Mouse (Mus musculus) intestine, postnatal 0 days (tissue): Measurements from ENCODE around the gene Gtf2e1. TPM values are rescaled to one million over a fixed set of nuclear protein-coding genes. Genes with fewer than 3 reads are reported as not detected.

Experiments used
- ATAC-seq: fragments of 200-750 bp; cut with Nextera tagmentation; 2 replicates; pipeline ENCODE4 v1.8.0; 2017; ENCODE audit warnings: mild to moderate bottlenecking, moderate TSS enrichment, moderate library complexity
- H3K27ac ChIP-seq: fragments of 300-500 bp; sonication (generic); 2 replicates; pipeline ENCODE4 v1.5.1; 2014; ENCODE audit warnings: mild to moderate bottlenecking, low read depth, low read length, moderate library complexity
- H3K27me3 ChIP-seq: fragments of 300-500 bp; sonication (generic); replicated peaks from 2 replicates; pipeline ENCODE4 v1.6.1; 2014; ENCODE audit warnings: low read length, mixed read lengths; ENCODE audit not compliant: control insufficient read depth, insufficient read depth
- H3K36me3 ChIP-seq: fragments of 300-500 bp; sonication (generic); 2 replicates; pipeline ENCODE4 v1.6.1; 2014; ENCODE audit warnings: mild to moderate bottlenecking, moderate library complexity; ENCODE audit not compliant: control insufficient read depth, insufficient read depth
- H3K4me1 ChIP-seq: fragments of 300-500 bp; sonication (generic); replicated peaks from 2 replicates; pipeline ENCODE4 v1.6.1; 2014; ENCODE audit warnings: antibody characterized with exemption, low read length, mixed read lengths; ENCODE audit not compliant: control insufficient read depth, insufficient read depth
- H3K4me2 ChIP-seq: fragments of 300-500 bp; sonication (generic); replicated peaks from 2 replicates; pipeline ENCODE4 v1.6.1; 2014; ENCODE audit warnings: low read depth, mild to moderate bottlenecking, moderate library complexity
- H3K4me3 ChIP-seq: fragments of 300-500 bp; sonication (generic); 2 replicates; pipeline ENCODE4 v1.5.1; 2014; ENCODE audit warnings: low read depth, low read length
- H3K9ac ChIP-seq: fragments of 300-500 bp; sonication (generic); 2 replicates; pipeline ENCODE4 v1.6.1; 2014; ENCODE audit warnings: mild to moderate bottlenecking, low read depth, low read length
- H3K9me3 ChIP-seq: fragments of 300-500 bp; sonication (generic); 2 replicates; pipeline ENCODE4 v1.6.1; 2016; ENCODE audit warnings: mixed run types; ENCODE audit not compliant: control insufficient read depth
- CTCF ChIP-seq: sonication (generic); IDR thresholded peaks from 2 replicates; pipeline ENCODE4 v1.5.1; 2016; ENCODE audit warnings: low read depth, mild to moderate bottlenecking, control low read depth, antibody characterized with exemption, moderate library complexity
- WGBS: fragments of 180-500 bp; shearing (Covaris S2); extraction: QIAGEN DNeasy Blood & Tissue Kit; methylation state at CpG from one replicate; pipeline ENCODE4 v1.1.7; 2014; 5-methylcytosine and 5-hydroxymethylcytosine counted together
- polyA plus RNA-seq: library from polyadenylated mRNA; unstranded; fragments of >200 nt; fragmentation: Nextera tagmentation; extraction: Ambion mirVana; gene quantifications from 2 replicates; pipeline ENCODE4 v1.2.1, GENCODE M21; 2015

The Gtf2e1 gene
- polyA plus RNA-seq, 1 experiment from 2014 or later, result 9.7 TPM

- Histone ChIP-seq H3K9ac (no peak overlapping the region), H3K9me3 (no peaks in the 10 kb centered on the region), H3K36me3 (peaks cover 38% of the 10 kb centered on the region), H3K27ac (no peak overlapping the region), H3K4me2 (no peak overlapping the region), H3K4me1 (no peaks in the 10 kb centered on the region), H3K4me3 (no peak overlapping the region), H3K27me3 (no peaks in the 10 kb centered on the region)
- TF ChIP-seq CTCF, result no peak
- WGBS, result 97% methylated on average over 2 of the region's 2 CpGs
- no peak for ATAC-seq
Measured at GRCm38 (mm10) chr16:37520190-37521040, 19.2 kb downstream of the Gtf2e1 start.

DNA sequence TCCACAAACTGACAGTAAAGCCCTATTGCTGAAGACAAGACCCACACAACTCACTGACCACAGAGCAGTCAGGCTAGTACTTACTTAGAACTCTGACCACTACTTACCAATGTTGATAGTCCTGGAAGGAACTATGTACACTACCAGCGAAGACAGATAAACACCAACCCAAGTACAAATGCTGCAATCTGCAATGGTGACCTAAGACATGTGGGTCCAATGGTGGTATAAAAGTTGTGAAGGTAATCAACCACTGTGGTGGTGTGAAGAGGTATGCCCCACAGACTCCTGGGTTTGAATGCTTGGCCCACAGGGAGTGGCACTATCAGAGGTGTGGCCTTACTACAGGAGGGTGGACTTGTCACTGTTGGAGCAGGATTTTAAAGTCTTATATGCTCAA lies 19.9 kb downstream of the Gtf2e1 start:
- no peaks in the 10 kb centered on the region for H3K27me3 ChIP-seq
- H3K36me3 ChIP-seq, result peaks cover 38% of the 10 kb centered on the region
- no peaks in the 10 kb centered on the region for H3K9me3 ChIP-seq
- no peak for TF ChIP-seq CTCF
- H3K4me2 ChIP-seq, result no peak overlapping the region
- ATAC-seq, result no peak
- 78% methylated on average over 1 of the region's 1 CpGs for WGBS
- H3K9ac ChIP-seq, result no peak overlapping the region
- no peaks in the 10 kb centered on the region for H3K4me1 ChIP-seq
- no peak overlapping the region for H3K4me3 ChIP-seq
- peak overlapping the region; percentile 7; the same call in 1 of the 2 replicates for H3K27ac ChIP-seq

DNA sequence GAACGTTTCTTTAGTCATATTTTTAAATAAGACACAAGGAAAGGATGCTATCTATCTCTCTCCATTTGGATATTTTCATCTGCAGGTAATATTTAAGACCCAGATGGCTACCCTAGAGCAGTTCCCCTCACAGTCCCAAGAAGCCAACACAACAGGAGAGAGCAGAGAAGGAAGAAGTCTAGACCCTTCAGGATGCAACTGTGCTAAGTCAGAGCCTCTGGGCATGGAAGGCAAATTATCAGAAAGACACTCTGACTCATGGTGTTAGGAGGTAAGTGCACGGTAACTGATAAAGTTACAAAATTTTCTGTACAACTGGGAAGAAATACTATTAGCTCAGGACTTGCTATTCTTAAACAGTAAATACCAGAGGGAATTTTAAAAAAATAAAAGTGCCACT lies 20.9 kb downstream of the Gtf2e1 start:
- WGBS, result 78% methylated on average over 2 of the region's 2 CpGs
- Histone ChIP-seq H3K36me3 (peaks cover 32% of the 10 kb centered on the region), H3K9ac (no peak overlapping the region), H3K27me3 (no peaks in the 10 kb centered on the region), H3K4me2 (no peak overlapping the region), H3K9me3 (no peaks in the 10 kb centered on the region), H3K4me1 (no peaks in the 10 kb centered on the region), H3K27ac (no peak overlapping the region), H3K4me3 (no peak overlapping the region)
- ATAC-seq, result no peak
- no peak for TF ChIP-seq CTCF

- no peak for ATAC-seq
- no peak for TF ChIP-seq CTCF
- 87% methylated on average over 4 of the region's 4 CpGs for WGBS
- H3K9ac ChIP-seq, result no peak overlapping the region
- no peaks in the 10 kb centered on the region for H3K27me3 ChIP-seq
- H3K4me3 ChIP-seq, result no peak overlapping the region
- no peak overlapping the region for H3K27ac ChIP-seq
- no peaks in the 10 kb centered on the region for H3K9me3 ChIP-seq
- H3K36me3 ChIP-seq, result peaks cover 27% of the 10 kb centered on the region
- H3K4me2 ChIP-seq, result no peak overlapping the region
- H3K4me1 ChIP-seq, result no peaks in the 10 kb centered on the region
Measured at GRCm38 (mm10) chr16:37517596-37518211, 21.9 kb downstream of the Gtf2e1 start.

GRCm38 (mm10) chr16:37516376-37516993 lies 23.1 kb downstream of the Gtf2e1 start:
- no peak overlapping the region for H3K4me2 ChIP-seq
- peaks cover 25% of the 10 kb centered on the region for H3K36me3 ChIP-seq
- no peaks in the 10 kb centered on the region for H3K27me3 ChIP-seq
- H3K9ac ChIP-seq, result no peak overlapping the region
- WGBS, result 85% methylated on average over 6 of the region's 6 CpGs
- no peak for ATAC-seq
- no peaks in the 10 kb centered on the region for H3K4me1 ChIP-seq
- H3K9me3 ChIP-seq, result no peaks in the 10 kb centered on the region
- H3K27ac ChIP-seq, result no peak overlapping the region
- TF ChIP-seq CTCF, result no peak
- H3K4me3 ChIP-seq, result no peak overlapping the region

DNA sequence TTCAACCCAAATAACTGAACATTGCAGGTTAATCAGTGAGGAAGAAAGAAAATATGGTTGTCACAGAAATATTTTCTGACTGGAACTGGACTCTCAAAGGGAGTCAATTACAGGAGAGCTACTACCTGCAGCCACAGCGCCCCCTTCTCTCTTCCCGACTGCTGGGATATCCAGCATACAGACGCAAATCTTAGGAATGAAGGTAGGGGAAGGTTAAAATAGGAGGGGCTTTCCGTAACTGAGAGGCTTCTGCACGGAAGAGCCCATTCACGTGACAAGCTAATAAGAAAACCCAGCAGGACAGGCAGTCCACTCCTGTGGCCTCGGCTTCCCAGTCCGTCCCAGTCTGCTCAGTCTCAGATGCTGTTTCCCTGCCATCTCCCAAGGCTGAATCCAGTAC lies 24.9 kb downstream of the Gtf2e1 start:
- Histone ChIP-seq H3K4me1 (no peaks in the 10 kb centered on the region), H3K4me2 (no peak overlapping the region), H3K27ac (no peak overlapping the region), H3K36me3 (peaks cover 22% of the 10 kb centered on the region), H3K9ac (no peak overlapping the region), H3K4me3 (no peak overlapping the region), H3K9me3 (no peaks in the 10 kb centered on the region), H3K27me3 (no peaks in the 10 kb centered on the region)
- WGBS, result 85% methylated on average over 8 of the region's 8 CpGs
- ATAC-seq, result no peak
- TF ChIP-seq CTCF, result no peak
